Mouse (Mus musculus) induced T-regulatory cell, adult 2 months (primary cell): ENCODE measurements around the gene Draxin.
A peak's percentile ranks its signal among the peaks of the same experiment; 100 is the strongest.
"Not testable (repeated sequence)": the region's sequence is repeated elsewhere in the genome, so short reads cannot be mapped to it uniquely, and the experiment has no call there.

ENCODE experiments used
- DNase-seq: peaks from one replicate; pipeline ENCODE4 v3.0.0-alpha.2; 2012; ENCODE audit warnings: low read depth

The Draxin gene

DNA sequence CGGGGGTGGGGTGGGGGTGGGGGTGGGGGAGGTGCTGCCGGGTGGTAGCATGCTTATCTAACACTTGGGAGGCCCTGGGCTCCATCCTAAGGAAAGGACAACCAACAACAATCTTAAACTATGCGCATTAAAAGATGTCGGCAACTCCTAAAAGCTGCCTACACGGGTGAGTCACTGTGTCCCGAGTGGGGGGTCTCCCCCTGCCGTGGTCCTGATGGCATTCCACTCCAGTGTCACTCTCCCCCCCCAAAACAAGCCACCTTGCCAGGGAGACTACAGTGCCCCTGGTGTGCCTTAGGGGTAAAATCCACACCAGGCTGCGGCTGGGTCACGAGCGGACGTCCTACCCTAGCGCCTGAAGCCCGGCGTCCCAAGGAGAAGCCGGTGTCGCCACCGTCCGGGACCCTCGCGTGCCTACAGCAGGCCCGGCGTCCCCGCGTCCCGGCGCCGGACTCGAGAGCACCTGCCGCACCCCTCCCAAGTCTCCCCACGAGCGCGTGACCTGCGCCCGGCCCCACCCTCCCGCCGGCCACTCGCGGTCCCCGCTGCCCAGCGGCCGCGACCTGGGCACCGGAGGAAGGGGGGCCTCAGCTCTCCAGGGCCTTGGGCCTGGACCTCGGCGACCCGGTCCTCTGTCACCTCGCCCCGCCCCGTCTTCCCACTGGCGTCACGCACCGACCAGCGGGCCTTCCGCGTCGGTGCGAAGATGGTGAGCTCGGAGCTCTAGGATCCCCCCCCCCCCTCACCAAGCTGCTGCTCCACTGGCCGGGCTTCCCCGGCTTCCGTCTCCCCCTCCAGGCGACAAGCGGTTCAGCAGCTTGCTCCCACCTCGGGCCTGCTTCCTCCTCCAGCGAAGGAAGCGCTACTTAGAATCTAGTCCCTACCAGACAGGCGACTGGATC is 21.0 kb upstream of the Draxin start, which contains the start of gene Fbxo6:
Fbxo6 (minus strand) TSS at position 874 of the 902 bp plus-strand sequence.
- peak; percentile 92 for DNase-seq

- DNase-seq, result peak; percentile 57
These were observed 20.4 kb upstream of the Draxin start for GRCm38 (mm10) chr4:148150953-148151266.

GRCm38 (mm10) chr4:148150242-148150641 is 19.7 kb upstream of the Draxin start:
- no peak for DNase-seq

- no peak for DNase-seq
These were observed 19.0 kb upstream of the Draxin start for GRCm38 (mm10) chr4:148149540-148149939.

- no peak for DNase-seq
These were observed 17.2 kb upstream of the Draxin start for GRCm38 (mm10) chr4:148147714-148148113.

- DNase-seq, result no peak
These were observed 13.2 kb upstream of the Draxin start for GRCm38 (mm10) chr4:148143721-148144120.

DNA sequence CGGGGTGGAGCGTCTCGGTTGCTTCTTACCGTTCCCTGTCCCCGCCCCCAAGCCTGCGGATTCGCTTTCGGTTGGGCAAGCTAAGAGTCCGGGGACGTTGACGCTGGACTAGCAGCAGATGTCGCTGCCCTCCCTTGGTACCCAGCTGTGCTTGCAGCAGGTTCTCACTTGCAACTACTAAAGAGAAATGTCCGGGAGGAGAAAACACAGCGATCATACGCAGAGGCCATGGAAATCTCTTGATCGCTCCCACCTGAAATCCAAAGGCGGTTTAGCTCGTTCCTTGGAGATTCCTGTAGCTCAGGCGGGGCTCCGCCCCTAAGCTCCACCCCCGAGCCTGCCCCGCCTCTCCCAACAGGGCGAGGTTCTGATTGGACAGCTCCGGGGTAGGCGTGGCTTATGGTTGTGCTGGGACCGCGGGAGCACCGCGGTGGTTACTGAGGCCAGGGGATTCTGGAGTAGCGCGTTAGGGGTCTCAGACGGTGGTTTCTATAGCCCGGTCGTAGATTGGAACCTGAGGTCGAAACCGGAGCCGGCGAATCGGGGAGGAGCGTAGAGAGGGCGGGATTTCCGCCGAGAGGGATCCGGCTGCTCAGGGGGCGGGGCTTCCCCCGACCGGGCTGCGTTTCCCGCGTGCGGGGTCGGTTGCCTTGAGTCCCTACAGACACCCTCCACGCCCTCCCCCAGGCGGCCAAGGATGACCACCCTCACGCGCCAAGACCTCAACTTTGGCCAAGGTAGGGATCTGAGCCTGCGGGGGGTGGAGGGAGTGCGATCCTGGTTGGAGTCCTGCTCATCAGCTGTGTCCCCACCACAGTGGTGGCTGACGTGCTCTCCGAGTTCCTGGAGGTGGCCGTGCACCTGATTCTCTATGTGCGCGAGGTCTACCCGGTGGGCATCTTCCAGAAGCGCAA is 9.9 kb upstream of the Draxin start:
- peak; percentile 98 for DNase-seq

GRCm38 (mm10) chr4:148139767-148140097 is 9.2 kb upstream of the Draxin start:
- no peak for DNase-seq

- DNase-seq, result no peak
These were observed 7.0 kb upstream of the Draxin start for GRCm38 (mm10) chr4:148137503-148137902.

GRCm38 (mm10) chr4:148134988-148135387 is 4.5 kb upstream of the Draxin start:
- DNase-seq, result no peak

GRCm38 (mm10) chr4:148131497-148132081 is 1.1 kb upstream of the Draxin start:
- DNase-seq, result no peak

- no peak for DNase-seq
These were observed 365 bp downstream of the Draxin start, which contains the start of gene Mad2l2 for GRCm38 (mm10) chr4:148130133-148130532. Gene Mad2l2 (plus strand): TSS chr4:148130384.

GRCm38 (mm10) chr4:148128672-148129071 is 1.8 kb downstream of the Draxin start:
- DNase-seq, result no peak

- DNase-seq, result no peak
These were observed 2.3 kb downstream of the Draxin start for GRCm38 (mm10) chr4:148128241-148128640.

DNA sequence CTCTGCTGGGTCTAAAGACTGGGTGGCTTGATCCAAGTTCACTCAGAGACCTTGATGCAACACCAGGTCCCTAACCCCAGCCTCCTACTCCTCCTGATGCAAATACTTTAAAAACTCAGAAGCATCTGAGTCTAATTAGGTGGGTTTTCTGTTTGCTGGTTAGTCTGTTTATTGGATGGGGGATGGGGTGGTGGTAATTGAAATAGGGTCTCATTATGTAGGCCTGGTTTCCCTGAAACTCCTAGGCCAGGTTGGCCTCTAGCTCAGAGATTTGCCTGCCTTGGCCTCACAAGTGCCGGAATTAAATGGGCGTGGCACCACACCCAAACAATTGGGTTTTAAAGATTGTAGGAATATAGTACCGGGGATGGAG is 7.8 kb downstream of the Draxin start:
- DNase-seq, result no peak

- DNase-seq, result no peak
These were observed 8.4 kb downstream of the Draxin start for GRCm38 (mm10) chr4:148121982-148122693.

GRCm38 (mm10) chr4:148121362-148121761 is 9.1 kb downstream of the Draxin start:
- no peak for DNase-seq

DNA sequence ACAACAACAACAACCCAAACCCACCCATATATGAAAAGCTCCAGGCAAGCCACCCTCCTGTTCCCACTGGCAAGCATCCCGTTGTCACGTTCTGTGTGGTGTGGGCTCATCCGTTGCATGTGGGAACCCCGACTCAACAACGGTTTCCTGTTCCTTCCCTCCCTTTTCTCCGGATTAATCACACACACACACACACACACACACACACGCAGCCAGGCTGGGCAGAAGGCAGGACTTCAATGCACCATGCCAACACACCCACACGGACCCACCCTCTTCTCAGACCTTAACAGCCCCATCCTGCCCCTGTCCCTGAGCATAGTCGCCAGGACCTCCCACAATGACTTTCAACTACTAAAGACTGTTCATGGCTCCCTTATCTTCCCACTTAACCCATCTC is 9.9 kb downstream of the Draxin start:
- DNase-seq, result no peak

GRCm38 (mm10) chr4:148119578-148119977 is 10.9 kb downstream of the Draxin start:
- not testable (repeated sequence) for DNase-seq

DNA sequence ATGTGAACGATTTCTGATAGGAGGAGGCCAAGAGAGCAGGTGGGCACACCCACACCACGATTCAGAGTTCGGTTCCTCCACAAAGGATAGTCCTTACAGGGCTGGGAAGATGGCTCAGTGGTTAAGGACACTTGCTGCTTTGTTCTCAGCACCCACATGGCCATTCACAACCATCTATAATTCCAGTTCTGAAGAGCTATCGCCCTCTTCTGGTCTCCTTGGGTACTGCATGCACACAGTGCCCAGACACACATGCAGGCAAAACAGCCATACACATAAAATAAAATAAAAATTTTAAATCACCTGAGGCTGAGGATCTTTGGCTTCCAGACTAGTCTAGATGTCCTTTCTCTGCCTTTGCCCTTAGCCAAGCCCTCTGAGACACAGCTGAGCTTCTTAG is 13.1 kb downstream of the Draxin start:
- peak; percentile 55 for DNase-seq

DNA sequence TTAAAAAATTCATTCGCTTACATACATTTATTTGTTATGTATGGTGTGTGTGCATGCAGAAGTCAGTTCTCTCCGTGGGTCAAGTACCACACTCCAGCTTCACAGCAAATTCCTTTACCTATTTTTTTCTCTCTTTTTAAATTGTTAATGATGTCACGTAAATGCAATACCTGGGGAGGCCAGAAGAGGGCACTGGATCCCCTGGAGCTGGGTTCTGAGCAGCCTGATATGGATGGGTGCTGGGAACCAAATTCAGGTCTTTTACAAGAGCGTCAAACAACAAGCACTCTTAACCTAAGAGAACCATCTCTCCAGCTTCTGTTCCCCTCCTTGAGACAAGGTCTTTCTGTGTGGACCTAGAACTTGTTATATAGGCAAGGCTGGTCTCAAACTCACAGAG is 13.8 kb downstream of the Draxin start:
- peak; percentile 54 for DNase-seq

- DNase-seq, result peak; percentile 55
These were observed 15.0 kb downstream of the Draxin start for GRCm38 (mm10) chr4:148115467-148115866.
